Mouse (Mus musculus) frontal cortex, postnatal 25 days (tissue): Measurements from ENCODE around the gene Gm20830.
"Not testable (repeated sequence)": the region's sequence is repeated elsewhere in the genome, so short reads cannot be mapped to it uniquely, and the experiment has no call there.

Experiments used
- DNase-seq, 2 experiments: peaks; one replicate each; pipeline ENCODE4 v3.0.0; 2022; ENCODE audit warnings: low spot score in 2 of 2

Gene Gm20830

DNA sequence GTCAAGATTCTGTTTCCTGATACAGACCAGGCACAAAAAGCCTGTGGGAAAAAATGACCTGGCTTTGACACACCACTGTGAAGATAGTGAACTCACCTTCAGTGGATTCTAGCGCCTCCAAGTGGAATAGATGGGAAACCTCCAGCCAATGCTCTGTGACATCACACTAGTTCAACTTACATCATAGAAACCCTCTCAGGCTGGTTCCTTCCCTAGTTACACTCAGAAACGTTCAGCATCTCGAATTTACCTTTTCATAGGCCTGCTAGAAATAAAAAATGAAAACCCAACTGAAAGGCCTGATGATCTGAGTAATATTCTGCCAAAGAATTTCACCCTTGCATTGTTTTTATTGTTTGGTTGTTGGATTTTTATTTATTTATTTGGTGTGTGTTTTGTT is at the start of gene Gm20830:
Gm20830 (minus strand) TSS at position 101 of the 400 bp plus-strand sequence.
- DNase-seq, result not testable (repeated sequence)
